Mouse (Mus musculus) neural tube, embryonic 10.5 days (tissue): ENCODE measurements around the gene Lgr6.

ENCODE experiments used
- DNase-seq: peaks from one replicate; pipeline ENCODE4 v3.0.0-alpha.2; 2017; ENCODE audit warnings: low spot score; ENCODE audit errors: extremely low spot score

The Lgr6 gene

GRCm38 (mm10) chr1:135105124-135105523 is at the start of gene Lgr6:
Lgr6 (minus strand) TSS chr1:135105276.
- DNase-seq, result peak; percentile 40

- peak; percentile 74 for DNase-seq
These were observed 49.4 kb upstream of the Lgr6 start for GRCm38 (mm10) chr1:135154411-135154959.

- peak; percentile 43 for DNase-seq
These were observed 48.9 kb upstream of the Lgr6 start for GRCm38 (mm10) chr1:135154011-135154410.

GRCm38 (mm10) chr1:135148996-135149395 is 43.9 kb upstream of the Lgr6 start:
- DNase-seq, result no peak

GRCm38 (mm10) chr1:135148476-135148875 is 43.4 kb upstream of the Lgr6 start:
- DNase-seq, result no peak

GRCm38 (mm10) chr1:135147702-135148058 is 42.6 kb upstream of the Lgr6 start:
- no peak for DNase-seq

- peak; percentile 80 for DNase-seq
These were observed 42.0 kb upstream of the Lgr6 start for GRCm38 (mm10) chr1:135146946-135147701.

- DNase-seq, result peak; percentile 84
These were observed 41.2 kb upstream of the Lgr6 start, which contains the start of gene Arl8a for GRCm38 (mm10) chr1:135146077-135146945. Arl8a (plus strand) TSS chr1:135146824.

GRCm38 (mm10) chr1:135143940-135144339 is 38.9 kb upstream of the Lgr6 start:
- no peak for DNase-seq

- DNase-seq, result no peak
These were observed 37.4 kb upstream of the Lgr6 start for GRCm38 (mm10) chr1:135142452-135142851.

GRCm38 (mm10) chr1:135139906-135140305 is 34.8 kb upstream of the Lgr6 start:
- no peak for DNase-seq

GRCm38 (mm10) chr1:135136500-135136899 is 31.4 kb upstream of the Lgr6 start:
- peak; percentile 87 for DNase-seq

GRCm38 (mm10) chr1:135135111-135135787 is 30.2 kb upstream of the Lgr6 start:
- no peak for DNase-seq

GRCm38 (mm10) chr1:135133678-135134435 is 28.8 kb upstream of the Lgr6 start:
- DNase-seq, result no peak

- DNase-seq, result no peak
These were observed 27.9 kb upstream of the Lgr6 start for GRCm38 (mm10) chr1:135132893-135133369.

GRCm38 (mm10) chr1:135132473-135132872 is 27.4 kb upstream of the Lgr6 start, which contains the start of gene Ptpn7:
Ptpn7 (plus strand) TSS chr1:135132700.
- no peak for DNase-seq

GRCm38 (mm10) chr1:135131560-135131959 is 26.5 kb upstream of the Lgr6 start:
- no peak for DNase-seq

- no peak for DNase-seq
These were observed 26.0 kb upstream of the Lgr6 start for GRCm38 (mm10) chr1:135131034-135131433.

GRCm38 (mm10) chr1:135130376-135131018 is 25.4 kb upstream of the Lgr6 start:
- DNase-seq, result no peak
